Mouse (Mus musculus) intestine, embryonic 16.5 days (tissue): ENCODE measurements around the gene Ntrk3. TPM values are rescaled to one million over a fixed set of nuclear protein-coding genes. Genes with fewer than 3 reads are reported as not detected.

Experiments used
- ATAC-seq: fragments of 200-750 bp; cut with Nextera tagmentation; 2 replicates; pipeline ENCODE4 v1.8.0; 2017; ENCODE audit warnings: moderate TSS enrichment, moderate library complexity
- H3K27ac ChIP-seq: fragments of 300-500 bp; sonication (generic); 2 replicates; pipeline ENCODE4 v1.5.1; 2014; ENCODE audit warnings: mild to moderate bottlenecking, low read length
- H3K27me3 ChIP-seq: fragments of 300-500 bp; sonication (generic); replicated peaks from 2 replicates; pipeline ENCODE4 v1.6.1; 2014; ENCODE audit warnings: low read length, control low read depth, mixed read lengths; ENCODE audit not compliant: control insufficient read depth, insufficient read depth
- H3K36me3 ChIP-seq: fragments of 300-500 bp; sonication (generic); 2 replicates; pipeline ENCODE4 v1.6.1; 2014; ENCODE audit warnings: low read length, control low read depth; ENCODE audit not compliant: control insufficient read depth, insufficient read depth
- H3K4me1 ChIP-seq: fragments of 300-500 bp; sonication (generic); 2 replicates; pipeline ENCODE4 v1.6.1; 2014; ENCODE audit warnings: low read length, control low read depth, mixed read lengths; ENCODE audit not compliant: control insufficient read depth, insufficient read depth
- H3K4me2 ChIP-seq: fragments of 300-500 bp; sonication (generic); 2 replicates; pipeline ENCODE4 v1.6.1; 2014; ENCODE audit warnings: low read depth, low read length, control low read depth
- H3K4me3 ChIP-seq: fragments of 300-500 bp; sonication (generic); 2 replicates; pipeline ENCODE4 v1.5.1; 2014; ENCODE audit warnings: mild to moderate bottlenecking, low read length
- H3K9ac ChIP-seq: fragments of 300-500 bp; sonication (generic); 2 replicates; pipeline ENCODE4 v1.6.1; 2014; ENCODE audit warnings: low read depth, low read length
- H3K9me3 ChIP-seq: fragments of 300-500 bp; sonication (generic); 2 replicates; pipeline ENCODE4 v1.6.1; 2016; ENCODE audit warnings: low read length, control low read depth; ENCODE audit not compliant: control insufficient read depth
- WGBS: fragments of 180-500 bp; shearing (Covaris S2); extraction: QIAGEN DNeasy Blood & Tissue Kit; methylation state at CpG from one replicate; pipeline ENCODE4 v1.1.7; 2014; 5-methylcytosine and 5-hydroxymethylcytosine counted together
- polyA plus RNA-seq: library from polyadenylated mRNA; unstranded; fragments of >200 nt; fragmentation: Nextera tagmentation; extraction: Ambion mirVana; gene quantifications from 2 replicates; pipeline ENCODE4 v1.2.1, GENCODE M21; 2015

The Ntrk3 gene
- polyA plus RNA-seq, 1 experiment from 2014 or later: 2.1 TPM

DNA sequence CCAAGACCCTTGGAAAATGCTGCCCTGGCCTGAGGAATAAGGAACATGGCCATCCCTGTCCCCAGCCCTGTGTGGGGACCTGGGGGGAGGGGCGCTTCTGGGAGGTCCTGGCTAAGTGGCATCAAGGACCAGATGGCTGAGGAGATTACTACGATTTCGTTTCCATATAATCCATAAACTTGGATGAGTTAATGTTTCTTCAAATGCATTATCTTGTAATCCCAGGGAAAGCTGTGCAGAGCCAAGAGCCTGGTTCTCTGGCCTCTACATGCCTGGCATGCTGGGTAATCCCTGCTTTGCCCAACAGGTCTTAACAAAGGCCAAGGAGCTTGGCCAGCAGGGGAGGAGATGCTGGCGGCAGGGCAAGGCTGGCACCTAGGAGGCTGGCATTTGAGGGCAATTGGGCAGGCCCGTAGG is 27.4 kb upstream of the Ntrk3 start:
- Histone ChIP-seq H3K9me3 (no peaks in the 10 kb centered on the region), H3K4me2 (no peak overlapping the region), H3K9ac (no peak overlapping the region), H3K36me3 (no peaks in the 10 kb centered on the region), H3K4me3 (no peak overlapping the region), H3K27me3 (no peaks in the 10 kb centered on the region), H3K27ac (no peak overlapping the region), H3K4me1 (no peaks in the 10 kb centered on the region)
- no peak for ATAC-seq
- 67% methylated on average over 5 of the region's 5 CpGs for WGBS

DNA sequence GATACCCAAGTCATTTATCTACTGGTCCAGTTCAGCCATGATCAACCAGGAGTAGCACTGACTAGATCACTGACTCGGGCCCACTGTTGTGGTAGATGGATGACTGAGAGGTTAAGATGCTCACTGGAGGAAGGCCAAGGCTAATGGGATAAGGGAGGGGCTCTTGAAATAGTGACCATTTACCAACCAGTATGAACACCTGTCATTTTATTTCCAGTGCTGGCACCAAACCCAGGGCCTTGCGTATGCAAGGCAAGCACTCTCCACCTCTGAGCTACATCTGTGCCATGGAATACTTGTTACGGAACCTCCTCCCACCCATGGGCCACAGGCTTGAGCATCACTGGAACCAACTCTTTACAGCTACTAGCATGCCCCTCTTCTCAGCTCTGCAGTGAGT is 26.0 kb upstream of the Ntrk3 start:
- H3K4me1 ChIP-seq: no peaks in the 10 kb centered on the region
- H3K27me3 ChIP-seq: no peaks in the 10 kb centered on the region
- H3K36me3 ChIP-seq: no peaks in the 10 kb centered on the region
- 88% methylated on average over 3 of the region's 3 CpGs for WGBS
- no peak overlapping the region for H3K4me3 ChIP-seq
- H3K27ac ChIP-seq: no peak overlapping the region
- H3K4me2 ChIP-seq: no peak overlapping the region
- no peak for ATAC-seq
- no peak overlapping the region for H3K9ac ChIP-seq
- no peaks in the 10 kb centered on the region for H3K9me3 ChIP-seq

DNA sequence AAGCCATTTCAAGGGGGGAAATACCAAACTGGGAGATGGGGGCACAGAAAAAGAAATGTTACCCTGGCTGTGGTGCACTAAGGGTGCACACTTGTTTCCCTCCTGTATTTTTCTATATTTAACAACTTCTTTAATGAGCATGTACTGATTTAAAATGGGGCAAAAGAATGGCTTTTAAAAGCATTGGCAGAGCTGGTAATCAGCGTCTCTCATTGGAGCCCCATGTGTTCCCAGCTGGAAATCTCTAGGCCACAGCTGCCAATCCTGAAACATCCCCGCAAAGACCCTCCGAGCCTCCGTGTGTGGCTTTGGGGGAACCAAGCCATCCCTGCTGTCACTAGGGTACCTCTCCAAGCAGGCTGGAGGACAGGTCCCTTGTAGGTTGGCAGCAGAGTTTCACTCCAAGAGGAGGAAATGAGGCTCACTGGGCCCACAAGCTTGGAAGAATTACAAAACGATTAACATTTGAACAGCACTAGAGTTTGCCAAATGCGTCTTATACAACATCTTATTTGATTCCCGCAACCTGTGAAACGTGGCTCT is 16.7 kb upstream of the Ntrk3 start:
- H3K4me1 ChIP-seq: no peaks in the 10 kb centered on the region
- H3K9me3 ChIP-seq: no peaks in the 10 kb centered on the region
- H3K4me3 ChIP-seq: no peak overlapping the region
- H3K27ac ChIP-seq: no peak overlapping the region
- no peak overlapping the region for H3K4me2 ChIP-seq
- no peaks in the 10 kb centered on the region for H3K36me3 ChIP-seq
- no peak overlapping the region for H3K9ac ChIP-seq
- no peaks in the 10 kb centered on the region for H3K27me3 ChIP-seq
- ATAC-seq: no peak
- 64% methylated on average over 8 of the region's 8 CpGs for WGBS

DNA sequence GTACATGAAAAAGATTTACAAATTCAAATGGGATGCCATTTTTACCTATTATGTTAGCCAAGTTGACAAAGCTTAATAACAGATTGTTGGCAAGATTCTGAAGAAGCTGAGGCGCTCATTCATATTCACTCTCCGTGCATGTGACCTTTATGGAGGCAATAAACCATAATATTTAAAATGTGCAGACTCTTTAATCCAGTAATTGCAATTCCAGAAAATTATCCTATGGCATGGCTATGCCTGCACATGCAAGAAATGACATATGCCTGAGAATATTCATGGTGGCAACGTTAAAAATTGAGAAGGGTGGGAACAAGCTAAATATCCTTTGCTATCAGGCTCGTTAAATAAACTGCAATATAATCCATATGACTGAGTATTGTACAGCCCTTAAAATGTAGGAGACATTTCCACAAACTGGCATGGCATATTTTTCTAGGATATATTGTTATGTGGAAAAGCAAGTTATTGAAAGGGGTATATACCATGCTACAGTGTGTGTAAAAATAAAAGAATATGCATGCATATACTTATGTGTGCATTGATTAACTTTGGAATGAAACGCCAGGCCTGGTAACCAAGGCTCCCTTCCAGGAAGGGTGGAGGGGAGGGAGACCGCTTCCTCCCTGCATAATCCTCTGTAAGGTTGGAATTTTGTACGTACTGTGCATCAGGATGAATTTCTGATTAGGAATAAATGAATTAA is 16.1 kb upstream of the Ntrk3 start:
- no peaks in the 10 kb centered on the region for H3K27me3 ChIP-seq
- no peak overlapping the region for H3K4me3 ChIP-seq
- 80% methylated on average over 7 of the region's 7 CpGs for WGBS
- H3K27ac ChIP-seq: no peak overlapping the region
- H3K9ac ChIP-seq: no peak overlapping the region
- no peak for ATAC-seq
- H3K36me3 ChIP-seq: no peaks in the 10 kb centered on the region
- H3K4me2 ChIP-seq: no peak overlapping the region
- H3K4me1 ChIP-seq: no peaks in the 10 kb centered on the region
- no peaks in the 10 kb centered on the region for H3K9me3 ChIP-seq

DNA sequence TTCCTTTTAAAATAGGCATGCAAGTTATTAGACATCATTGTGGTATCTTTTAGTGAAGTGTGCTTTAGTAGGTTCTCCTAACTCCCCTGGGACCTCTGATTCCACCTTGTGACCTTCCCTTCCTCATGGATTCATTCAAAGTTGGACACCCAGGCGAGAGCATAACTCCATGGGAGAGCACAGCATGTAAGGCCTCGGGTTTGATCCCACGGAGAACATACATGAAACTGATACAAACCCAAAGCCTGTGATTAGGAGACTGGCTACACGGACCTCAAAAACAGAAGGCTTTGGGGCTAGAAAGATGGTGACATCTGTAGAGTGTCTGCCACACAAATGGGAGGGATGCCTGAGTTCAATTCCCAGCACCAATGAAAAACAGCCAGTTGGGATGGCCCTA is 15.1 kb upstream of the Ntrk3 start:
- no peaks in the 10 kb centered on the region for H3K36me3 ChIP-seq
- no peaks in the 10 kb centered on the region for H3K4me1 ChIP-seq
- 86% methylated on average over 4 of the region's 4 CpGs for WGBS
- H3K27me3 ChIP-seq: no peaks in the 10 kb centered on the region
- H3K27ac ChIP-seq: no peak overlapping the region
- ATAC-seq: no peak
- H3K4me2 ChIP-seq: no peak overlapping the region
- H3K9me3 ChIP-seq: no peaks in the 10 kb centered on the region
- H3K4me3 ChIP-seq: no peak overlapping the region
- H3K9ac ChIP-seq: no peak overlapping the region

DNA sequence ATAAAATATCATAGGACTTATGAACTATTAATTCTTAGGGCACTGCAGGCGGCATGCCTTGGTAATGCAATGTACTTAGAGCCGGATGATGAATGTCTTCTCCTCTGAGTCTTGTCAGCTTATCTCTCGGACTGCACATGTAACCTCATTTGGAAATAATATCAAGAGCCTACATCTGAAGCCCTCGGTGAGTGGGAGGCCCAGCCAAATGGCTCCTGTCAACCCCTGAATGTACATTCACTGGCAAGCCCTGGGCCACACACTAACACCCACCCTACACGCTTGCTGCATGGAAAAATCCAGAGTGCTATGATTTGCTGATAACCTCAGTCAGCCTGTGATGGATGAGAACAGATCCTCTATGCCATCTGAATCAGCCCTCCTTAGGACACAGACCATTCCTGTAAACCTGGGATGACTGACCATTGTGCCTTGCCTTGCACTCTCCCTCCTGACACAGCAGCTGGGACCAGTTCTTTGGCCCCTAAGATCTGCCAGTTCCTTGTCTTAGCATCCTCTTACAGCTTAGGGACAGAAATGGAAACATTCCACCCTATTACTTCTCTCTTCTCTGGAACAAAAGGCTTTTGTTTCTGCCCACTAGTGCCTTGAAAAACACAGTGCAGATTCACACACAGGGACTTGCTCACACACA is 6.0 kb upstream of the Ntrk3 start:
- WGBS: 60% methylated on average over 5 of the region's 5 CpGs
- H3K9ac ChIP-seq: no peak overlapping the region
- no peak overlapping the region for H3K4me2 ChIP-seq
- H3K27me3 ChIP-seq: no peaks in the 10 kb centered on the region
- H3K36me3 ChIP-seq: no peaks in the 10 kb centered on the region
- no peak overlapping the region for H3K27ac ChIP-seq
- no peak for ATAC-seq
- H3K4me3 ChIP-seq: no peak overlapping the region
- no peaks in the 10 kb centered on the region for H3K4me1 ChIP-seq
- H3K9me3 ChIP-seq: no peaks in the 10 kb centered on the region

DNA sequence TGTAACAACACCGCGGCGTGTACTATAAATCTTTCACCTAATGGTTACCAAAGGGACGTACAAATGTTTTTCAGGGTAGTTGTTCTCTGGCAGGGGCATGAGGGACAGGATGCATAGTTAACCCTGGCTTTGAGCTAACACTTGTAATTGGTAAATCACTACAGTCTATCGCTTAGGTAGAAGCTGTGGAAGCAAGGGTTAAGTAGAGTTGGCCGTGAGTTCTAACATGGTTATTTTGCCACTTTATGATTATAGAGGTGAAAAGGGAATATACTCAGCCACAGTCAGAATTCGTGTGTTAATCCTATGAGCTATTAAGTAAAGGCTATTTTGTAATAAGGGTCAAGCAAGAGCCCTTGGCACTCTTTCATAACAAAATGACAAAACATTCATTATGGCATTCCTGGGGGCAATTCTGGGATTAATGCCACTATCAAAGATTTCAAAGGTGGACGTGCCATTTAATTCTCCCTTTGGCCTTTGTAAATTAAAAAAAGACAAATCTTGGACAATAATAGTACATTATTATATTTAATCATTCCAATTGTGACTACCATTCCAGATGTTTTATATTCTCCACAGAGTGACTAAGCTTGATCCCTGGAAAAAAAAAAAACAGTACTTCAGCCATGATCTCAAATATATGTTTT is 1.7 kb upstream of the Ntrk3 start:
- Histone ChIP-seq H3K36me3 (no peaks in the 10 kb centered on the region), H3K27ac (no peak overlapping the region), H3K27me3 (no peaks in the 10 kb centered on the region), H3K9ac (no peak overlapping the region), H3K9me3 (no peaks in the 10 kb centered on the region), H3K4me1 (no peaks in the 10 kb centered on the region), H3K4me3 (no peak overlapping the region), H3K4me2 (no peak overlapping the region)
- no peak for ATAC-seq
- 82% methylated on average over 8 of the region's 8 CpGs for WGBS

DNA sequence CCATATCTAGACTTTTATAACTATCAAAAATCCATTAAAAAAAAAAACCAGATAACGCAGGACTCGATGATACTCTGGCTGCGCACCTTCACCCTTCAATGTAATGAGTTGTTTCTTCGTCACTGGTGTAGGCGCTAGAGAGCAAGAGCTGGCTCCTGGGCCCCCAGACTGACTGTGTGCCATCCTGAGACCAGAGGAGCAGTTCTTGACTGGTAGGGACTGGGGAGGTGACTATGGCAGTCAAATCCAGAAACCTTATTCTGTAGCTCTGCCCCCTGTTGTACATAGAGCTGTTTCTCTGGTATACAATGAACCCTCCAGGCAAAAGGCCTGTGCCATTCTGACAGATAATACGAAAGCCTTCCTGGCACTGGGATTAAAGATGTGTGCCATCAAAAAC is 616 bp downstream of the Ntrk3 start:
- Histone ChIP-seq H3K9ac (no peak overlapping the region), H3K36me3 (no peaks in the 10 kb centered on the region), H3K9me3 (no peaks in the 10 kb centered on the region), H3K27me3 (no peaks in the 10 kb centered on the region), H3K27ac (no peak overlapping the region), H3K4me1 (no peaks in the 10 kb centered on the region), H3K4me3 (no peak overlapping the region), H3K4me2 (no peak overlapping the region)
- whole genome bisulfite sequencing: 90% methylated on average over 6 of the region's 6 CpGs
- no peak for ATAC-seq

DNA sequence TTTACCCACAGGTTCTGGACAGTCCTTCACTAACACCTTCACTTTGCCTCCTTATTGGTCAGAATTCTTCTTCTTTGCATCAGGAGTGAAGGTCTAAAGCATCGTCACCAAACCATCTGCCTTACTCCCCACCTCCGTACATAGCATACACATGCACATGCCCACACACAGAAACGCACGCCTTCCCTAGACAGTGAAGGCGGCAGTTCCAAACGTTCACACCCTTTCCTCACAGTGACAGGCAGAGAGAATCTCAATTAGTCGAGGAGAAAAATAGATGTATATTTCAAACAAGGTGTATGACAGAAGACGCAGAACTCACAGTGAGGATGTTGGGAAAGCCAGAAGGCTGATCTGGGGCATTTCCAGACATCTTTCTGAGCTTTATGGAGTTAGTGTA is 6.4 kb downstream of the Ntrk3 start:
- Histone ChIP-seq H3K4me1 (no peaks in the 10 kb centered on the region), H3K36me3 (no peaks in the 10 kb centered on the region), H3K4me3 (no peak overlapping the region), H3K9me3 (no peaks in the 10 kb centered on the region), H3K9ac (no peak overlapping the region), H3K27me3 (no peaks in the 10 kb centered on the region), H3K4me2 (no peak overlapping the region), H3K27ac (no peak overlapping the region)
- 65% methylated on average over 8 of the region's 8 CpGs for WGBS
- ATAC-seq: no peak
